Mouse (Mus musculus): Measurements from ENCODE around the gene Wfdc2. TPM values are rescaled to one million over a fixed set of nuclear protein-coding genes. Genes with fewer than 3 reads are reported as not detected.

Wfdc2 gene
- polyA plus RNA-seq (2015; fragmentation: Nextera tagmentation; extraction: Ambion mirVana) = 0.29 and 0.37 TPM in 2 replicates

DNA sequence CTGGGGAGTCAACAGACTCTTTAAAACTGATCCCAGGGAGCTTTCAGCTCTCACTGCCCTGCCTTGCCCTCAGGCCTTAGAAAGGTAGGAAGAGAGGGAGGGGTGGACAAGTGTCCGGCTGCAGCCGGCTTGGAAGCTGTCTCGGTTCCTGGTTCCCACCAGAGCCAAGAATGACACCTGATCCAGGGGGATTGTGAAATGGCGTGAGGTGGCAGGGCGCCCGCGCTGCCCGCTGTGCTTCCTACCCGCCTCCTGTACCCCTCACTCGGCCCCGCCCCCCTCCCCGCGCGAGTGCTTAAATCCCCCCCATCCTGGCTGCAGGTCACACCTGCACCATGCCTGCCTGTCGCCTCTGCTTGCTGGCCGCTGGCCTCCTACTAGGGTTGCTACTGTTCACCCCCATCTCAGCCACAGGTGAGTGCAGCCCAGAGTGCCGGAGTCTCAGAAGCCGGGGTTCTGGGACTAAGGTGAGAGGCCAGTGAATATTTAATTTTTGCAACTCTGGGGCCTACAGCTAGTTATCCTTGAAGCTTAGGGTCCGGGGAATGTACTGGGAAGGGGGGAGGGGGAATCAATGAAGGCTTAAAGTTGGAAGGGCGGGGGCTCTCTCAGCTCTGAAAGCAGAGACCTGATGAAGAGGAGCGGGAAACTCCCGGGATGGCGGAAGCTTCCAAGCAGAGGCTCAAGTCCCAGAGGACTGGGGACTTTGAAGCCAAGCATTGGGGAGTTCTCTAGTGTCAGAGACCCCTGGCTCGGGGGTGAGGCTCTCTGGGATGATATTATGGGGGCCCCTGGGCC, at the start of gene Wfdc2:
Gene Wfdc2, plus strand, starts transcription at position 23 of the 798 bp plus-strand sequence.

DNA sequence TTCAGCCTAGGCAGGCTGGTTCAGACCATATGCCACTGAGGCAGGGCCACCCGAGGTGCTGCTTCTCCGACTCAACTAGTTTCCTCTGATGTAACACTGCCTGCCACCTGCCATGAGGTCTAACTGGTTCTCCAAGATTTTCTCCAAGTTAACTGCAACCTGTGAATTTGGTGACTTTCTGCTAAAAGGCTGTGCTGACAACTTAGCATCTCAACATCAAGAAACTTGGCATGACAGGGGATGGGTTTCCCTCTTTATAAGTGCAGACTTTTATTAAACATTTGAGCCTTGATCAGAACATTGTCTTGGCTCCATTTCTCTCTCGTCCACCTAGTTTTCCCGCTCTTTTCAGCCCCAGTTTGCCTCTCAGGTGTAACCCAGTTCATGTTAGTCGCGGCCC, 11.1 kb downstream of the Wfdc2 start, which contains the start of gene Spint3:
Gene Spint3, minus strand, starts transcription at position 101 of the 400 bp plus-strand sequence.

DNA sequence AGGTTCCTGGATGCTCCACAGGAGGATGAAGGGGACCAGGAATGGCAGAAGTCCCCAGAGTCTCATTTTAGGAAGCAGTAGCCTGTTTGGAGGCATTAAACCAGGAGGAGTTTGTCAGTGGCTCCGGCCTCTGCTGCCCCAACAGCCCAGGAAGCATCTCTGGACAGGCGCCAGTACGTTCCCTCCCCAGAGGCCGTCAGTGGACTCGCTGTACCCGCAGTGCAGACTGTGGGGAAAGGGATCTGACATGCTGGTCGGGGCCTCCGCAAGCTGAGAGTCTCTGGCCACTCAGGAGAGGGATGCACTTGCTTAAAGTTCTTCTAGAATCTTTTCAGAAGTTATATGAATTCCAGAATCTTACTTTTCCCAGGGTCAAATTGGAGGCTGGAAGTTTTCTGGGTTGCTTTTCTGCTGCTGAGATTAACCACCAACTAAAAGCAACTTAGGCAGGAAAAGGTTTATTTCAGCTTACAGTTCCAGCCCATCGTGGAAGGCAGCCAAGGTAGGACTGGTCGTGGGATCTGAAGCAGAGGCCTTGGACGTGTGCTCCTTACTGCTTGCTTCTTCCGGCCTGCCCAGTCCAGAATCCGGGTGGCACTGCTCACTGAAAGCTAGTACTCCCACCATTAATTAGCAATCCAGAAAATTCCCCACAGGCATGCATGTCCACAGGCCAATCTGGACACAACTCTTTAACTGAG, 23.0 kb downstream of the Wfdc2 start, which contains the start of gene Wfdc6a:
Gene Wfdc6a, minus strand, starts transcription at position 423 of the 701 bp plus-strand sequence.

DNA sequence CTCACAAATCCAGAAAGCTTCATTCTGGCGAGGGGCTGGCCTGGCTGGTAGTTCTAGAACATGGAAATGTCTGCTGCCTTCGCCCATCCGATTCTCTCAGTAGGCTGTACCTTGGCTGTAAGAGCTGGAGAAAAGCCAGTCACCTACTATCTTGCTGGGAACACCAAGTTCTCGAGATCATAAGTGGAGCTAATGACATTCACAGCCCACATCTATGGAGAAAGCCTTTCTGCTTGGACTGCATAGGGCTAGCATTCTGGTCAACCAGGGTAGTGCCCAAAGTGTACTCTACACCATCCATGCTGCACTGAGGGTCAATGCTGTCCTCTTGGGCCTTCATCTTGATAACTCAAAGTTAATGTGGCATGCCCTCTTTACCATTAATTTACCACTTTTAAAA, 31.3 kb downstream of the Wfdc2 start, which contains the start of gene Eppin:
Gene Eppin, minus strand, starts transcription at position 101 of the 400 bp plus-strand sequence.

DNA sequence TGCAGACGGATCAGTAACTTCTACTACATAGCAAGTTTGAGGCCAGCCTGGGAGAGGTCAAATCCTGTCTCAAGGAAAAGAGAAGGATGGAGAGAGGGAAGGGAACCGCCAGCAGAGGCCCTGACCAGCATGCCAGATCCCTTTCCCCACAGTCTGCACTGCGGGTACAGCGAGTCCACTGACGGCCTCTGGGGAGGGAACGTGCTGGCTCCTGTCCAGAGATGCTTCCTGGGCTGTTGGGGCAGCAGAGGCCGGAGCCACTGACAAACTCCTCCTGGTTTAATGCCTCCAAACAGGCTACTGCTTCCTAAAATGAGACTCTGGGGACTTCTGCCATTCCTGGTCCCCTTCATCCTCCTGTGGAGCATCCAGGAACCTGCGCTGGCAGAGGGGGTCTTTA, 51.3 kb downstream of the Wfdc2 start, which contains the start of the genes Wfdc6b and Wfdc8:
Gene Wfdc6b, plus strand, starts transcription at position 52 of the 400 bp plus-strand sequence.
Gene Wfdc8, minus strand, starts transcription at position 156 of the 400 bp plus-strand sequence.

Other genes with a start within 250 kb of the Wfdc2 start
- not detected in 2 replicates for gene Svs6, start 245.7 kb upstream of the Wfdc2 start, polyA plus RNA-seq (2015; fragmentation: Nextera tagmentation; extraction: Ambion mirVana)
- not detected in 2 replicates for gene Svs5, start 229.7 kb upstream of the Wfdc2 start, polyA plus RNA-seq (2015; fragmentation: Nextera tagmentation; extraction: Ambion mirVana)
- gene Slpi, start 173.3 kb upstream of the Wfdc2 start, polyA plus RNA-seq (2015; fragmentation: Nextera tagmentation; extraction: Ambion mirVana) = 0.78 and 1.5 TPM in 2 replicates
- gene Rbpjl, start 159.3 kb upstream of the Wfdc2 start, polyA plus RNA-seq (2015; fragmentation: Nextera tagmentation; extraction: Ambion mirVana) = 0.07 and 0.08 TPM in 2 replicates
- 2.3 and 2.8 TPM in 2 replicates for gene Matn4, start 157.3 kb upstream of the Wfdc2 start, polyA plus RNA-seq (2015; fragmentation: Nextera tagmentation; extraction: Ambion mirVana)
- 51.3 and 53.3 TPM in 2 replicates for gene Sdc4, start 118.5 kb upstream of the Wfdc2 start, polyA plus RNA-seq (2015; fragmentation: Nextera tagmentation; extraction: Ambion mirVana)
- gene Sys1, start 105.4 kb upstream of the Wfdc2 start, polyA plus RNA-seq (2015; fragmentation: Nextera tagmentation; extraction: Ambion mirVana) = 33.6 and 35.7 TPM in 2 replicates
- 12.3 and 14.5 TPM in 2 replicates for gene Gm20458, start 101.4 kb upstream of the Wfdc2 start, polyA plus RNA-seq (2015; fragmentation: Nextera tagmentation; extraction: Ambion mirVana)
- gene Trp53tg5, start 88.7 kb upstream of the Wfdc2 start, polyA plus RNA-seq (2015; fragmentation: Nextera tagmentation; extraction: Ambion mirVana) = not detected in 2 replicates
- gene Dbndd2, start 76.3 kb upstream of the Wfdc2 start, polyA plus RNA-seq (2015; fragmentation: Nextera tagmentation; extraction: Ambion mirVana) = 9.8 and 10.2 TPM in 2 replicates
- gene Pigt, start 64.9 kb upstream of the Wfdc2 start, polyA plus RNA-seq (2015; fragmentation: Nextera tagmentation; extraction: Ambion mirVana) = 36.4 and 37.9 TPM in 2 replicates
- not detected in 2 replicates for gene Spint3, start 11.0 kb downstream of the Wfdc2 start, polyA plus RNA-seq (2015; fragmentation: Nextera tagmentation; extraction: Ambion mirVana)
- not detected in 2 replicates for gene Wfdc6a, start 23.0 kb downstream of the Wfdc2 start, polyA plus RNA-seq (2015; fragmentation: Nextera tagmentation; extraction: Ambion mirVana)
- not detected in 2 replicates for gene Eppin, start 31.2 kb downstream of the Wfdc2 start, polyA plus RNA-seq (2015; fragmentation: Nextera tagmentation; extraction: Ambion mirVana)
- not detected in 2 replicates for gene Wfdc6b, start 51.1 kb downstream of the Wfdc2 start, polyA plus RNA-seq (2015; fragmentation: Nextera tagmentation; extraction: Ambion mirVana)
- not detected in 2 replicates for gene Wfdc8, start 51.2 kb downstream of the Wfdc2 start, polyA plus RNA-seq (2015; fragmentation: Nextera tagmentation; extraction: Ambion mirVana)
- not detected in 2 replicates for gene Wfdc16, start 76.4 kb downstream of the Wfdc2 start, polyA plus RNA-seq (2015; fragmentation: Nextera tagmentation; extraction: Ambion mirVana)
- not detected in 2 replicates for gene Wfdc10, start 93.6 kb downstream of the Wfdc2 start, polyA plus RNA-seq (2015; fragmentation: Nextera tagmentation; extraction: Ambion mirVana)
- not detected in 2 replicates for gene Wfdc9, start 94.2 kb downstream of the Wfdc2 start, polyA plus RNA-seq (2015; fragmentation: Nextera tagmentation; extraction: Ambion mirVana)
- not detected in 2 replicates for gene Wfdc11, start 111.7 kb downstream of the Wfdc2 start, polyA plus RNA-seq (2015; fragmentation: Nextera tagmentation; extraction: Ambion mirVana)
- 0.21 TPM in 1 of 2 replicates, not detected in the other for gene Wfdc13, start 122.7 kb downstream of the Wfdc2 start, polyA plus RNA-seq (2015; fragmentation: Nextera tagmentation; extraction: Ambion mirVana)
- not detected in 2 replicates for gene Spint4, start 136.1 kb downstream of the Wfdc2 start, polyA plus RNA-seq (2015; fragmentation: Nextera tagmentation; extraction: Ambion mirVana)
- not detected in 2 replicates for gene Spint5, start 152.9 kb downstream of the Wfdc2 start, polyA plus RNA-seq (2015; fragmentation: Nextera tagmentation; extraction: Ambion mirVana)
- gene Wfdc3, start 183.5 kb downstream of the Wfdc2 start, polyA plus RNA-seq (2015; fragmentation: Nextera tagmentation; extraction: Ambion mirVana) = 0.14 and 0.29 TPM in 2 replicates
- 51.2 and 54.3 TPM in 2 replicates for gene Dnttip1, start 183.6 kb downstream of the Wfdc2 start, polyA plus RNA-seq (2015; fragmentation: Nextera tagmentation; extraction: Ambion mirVana)
- 67.3 and 77.7 TPM in 2 replicates for gene Ube2c, start 207.5 kb downstream of the Wfdc2 start, polyA plus RNA-seq (2015; fragmentation: Nextera tagmentation; extraction: Ambion mirVana)
- gene Tnnc2, start 217.6 kb downstream of the Wfdc2 start, polyA plus RNA-seq (2015; fragmentation: Nextera tagmentation; extraction: Ambion mirVana) = 22,389 and 24,028 TPM in 2 replicates
- 31.1 and 33.0 TPM in 2 replicates for gene Snx21, start 223.4 kb downstream of the Wfdc2 start, polyA plus RNA-seq (2015; fragmentation: Nextera tagmentation; extraction: Ambion mirVana)
- 10.2 and 11.7 TPM in 2 replicates for gene Acot8, start 242.5 kb downstream of the Wfdc2 start, polyA plus RNA-seq (2015; fragmentation: Nextera tagmentation; extraction: Ambion mirVana)
- 2.0 TPM in 2 replicates for gene Zswim3, start 242.7 kb downstream of the Wfdc2 start, polyA plus RNA-seq (2015; fragmentation: Nextera tagmentation; extraction: Ambion mirVana)